Mouse (Mus musculus) thymus, postnatal 10 days (tissue): ENCODE results near the gene Cisd3.
A peak's percentile ranks its signal among the peaks of the same experiment; 100 is the strongest.

Source experiments
- DNase-seq, 2 experiments: peaks; one replicate each; pipeline ENCODE4 v3.0.0; 2021; ENCODE audit warnings: low spot score in 2 of 2

Cisd3 gene

GRCm38 (mm10) chr11:97662893-97663527 is 22.6 kb upstream of the Cisd3 start, which contains the start of gene Mllt6:
Gene Mllt6, plus strand, starts transcription at chr11:97663414.
- DNase-seq, result peak; percentile 45 to 66

- DNase-seq, result peak in 1 of 2 experiments; percentile 15
Measured at GRCm38 (mm10) chr11:97663528-97664338, 21.9 kb upstream of the Cisd3 start.

GRCm38 (mm10) chr11:97664339-97664665 is 21.3 kb upstream of the Cisd3 start:
- DNase-seq, result peak in 1 of 2 experiments; percentile 16

GRCm38 (mm10) chr11:97664771-97665240 is 20.8 kb upstream of the Cisd3 start:
- peak in 1 of 2 experiments; percentile 23 for DNase-seq

GRCm38 (mm10) chr11:97665431-97665830 is 20.2 kb upstream of the Cisd3 start:
- DNase-seq, result no peak

GRCm38 (mm10) chr11:97666221-97666620 is 19.4 kb upstream of the Cisd3 start:
- DNase-seq, result no peak

GRCm38 (mm10) chr11:97666794-97667193 is 18.8 kb upstream of the Cisd3 start:
- DNase-seq, result no peak

GRCm38 (mm10) chr11:97668160-97668559 is 17.5 kb upstream of the Cisd3 start:
- no peak for DNase-seq

GRCm38 (mm10) chr11:97669268-97669667 is 16.4 kb upstream of the Cisd3 start:
- DNase-seq, result no peak

GRCm38 (mm10) chr11:97669829-97670228 is 15.8 kb upstream of the Cisd3 start:
- DNase-seq, result no peak

GRCm38 (mm10) chr11:97670234-97671176 is 15.1 kb upstream of the Cisd3 start:
- no peak for DNase-seq

GRCm38 (mm10) chr11:97671177-97671527 is 14.5 kb upstream of the Cisd3 start:
- no peak for DNase-seq

GRCm38 (mm10) chr11:97673148-97673547 is 12.5 kb upstream of the Cisd3 start:
- no peak for DNase-seq

- no peak for DNase-seq
Measured at GRCm38 (mm10) chr11:97676050-97676754, 9.4 kb upstream of the Cisd3 start.

- no peak for DNase-seq
Measured at GRCm38 (mm10) chr11:97677381-97677780, 8.2 kb upstream of the Cisd3 start.

GRCm38 (mm10) chr11:97677842-97678241 is 7.8 kb upstream of the Cisd3 start:
- no peak for DNase-seq

- DNase-seq, result no peak
Measured at GRCm38 (mm10) chr11:97678301-97678700, 7.3 kb upstream of the Cisd3 start.

- DNase-seq, result no peak
Measured at GRCm38 (mm10) chr11:97680430-97680829, 5.2 kb upstream of the Cisd3 start.

GRCm38 (mm10) chr11:97682504-97683055 is 3.0 kb upstream of the Cisd3 start:
- no peak for DNase-seq

- peak; percentile 61 to 62 for DNase-seq
Measured at GRCm38 (mm10) chr11:97684063-97684680, 1.5 kb upstream of the Cisd3 start.

GRCm38 (mm10) chr11:97684766-97685165 is 860 bp upstream of the Cisd3 start:
- DNase-seq, result no peak
